Mouse (Mus musculus): ENCODE results near the gene Tmem151b.

GRCm38 (mm10) chr17:45549617-45550181, at the start of gene Tmem151b:
- TF ChIP-seq TAL1 (IDR thresholded peaks at IDR 0.05; ENCODE audit: low read length) (no peak), GATA1 (IDR thresholded peaks at IDR 0.05; ENCODE audit: low read length) (no peak)

Data from erythroblast, embryonic 14.5 days (primary cell).